Mouse (Mus musculus) limb, embryonic 14.5 days (tissue): ENCODE data around the gene Wwc2. TPM values are rescaled to one million over a fixed set of nuclear protein-coding genes. Genes with fewer than 3 reads are reported as not detected.

Source experiments
- ATAC-seq: fragments of 200-750 bp; cut with Nextera tagmentation; 2 replicates; pipeline ENCODE4 v1.8.0; 2017; ENCODE audit warnings: low read depth, moderate number of reproducible peaks, moderate TSS enrichment; ENCODE audit not compliant: low FRiP score
- DNase-seq: peaks from one replicate; pipeline ENCODE4 v3.0.0-alpha.2; 2015; ENCODE audit warnings: low spot score
- H3K27ac ChIP-seq: fragments of 300-500 bp; sonication (generic); replicated peaks from 2 replicates; pipeline ENCODE4 v1.5.1; 2014; ENCODE audit warnings: low read depth, mild to moderate bottlenecking, low read length, moderate library complexity, mixed read lengths
- H3K27me3 ChIP-seq: fragments of 300-500 bp; sonication (generic); 2 replicates; pipeline ENCODE4 v1.6.1; 2014; ENCODE audit warnings: low read length, mixed read lengths; ENCODE audit not compliant: control insufficient read depth, insufficient read depth
- H3K36me3 ChIP-seq: fragments of 300-500 bp; sonication (generic); 2 replicates; pipeline ENCODE4 v1.6.1; 2014; ENCODE audit warnings: mild to moderate bottlenecking, low read length, moderate library complexity, mixed read lengths; ENCODE audit not compliant: control insufficient read depth, insufficient read depth
- H3K4me1 ChIP-seq: fragments of 300-500 bp; sonication (generic); 2 replicates; pipeline ENCODE4 v1.6.1; 2014; ENCODE audit warnings: antibody characterized with exemption, low read length, mixed read lengths; ENCODE audit not compliant: control insufficient read depth, insufficient read depth
- H3K4me2 ChIP-seq: fragments of 300-500 bp; sonication (generic); replicated peaks from 2 replicates; pipeline ENCODE4 v1.6.1; 2014; ENCODE audit warnings: low read depth, mild to moderate bottlenecking, low read length, moderate library complexity; ENCODE audit not compliant: severe bottlenecking
- H3K4me3 ChIP-seq: fragments of 300-500 bp; sonication (generic); replicated peaks from 2 replicates; pipeline ENCODE4 v1.5.1; 2014; ENCODE audit warnings: low read length
- H3K9ac ChIP-seq: fragments of 300-500 bp; sonication (generic); 2 replicates; pipeline ENCODE4 v1.6.1; 2014; ENCODE audit warnings: mild to moderate bottlenecking, low read depth, low read length, moderate library complexity; ENCODE audit not compliant: severe bottlenecking
- H3K9me3 ChIP-seq: fragments of 300-500 bp; sonication (generic); 2 replicates; pipeline ENCODE4 v1.6.1; 2016; ENCODE audit warnings: low read length; ENCODE audit not compliant: control insufficient read depth
- POLR2A ChIP-seq: fragments of 200-500 bp; IDR thresholded peaks from 2 replicates; pipeline ENCODE4 v1.8.0; 2012; ENCODE audit warnings: inconsistent platforms, mild to moderate bottlenecking, moderate library complexity, borderline replicate concordance; ENCODE audit not compliant: insufficient read depth, insufficient read length; ENCODE audit errors: extremely low read depth
- WGBS: fragments of 180-500 bp; shearing (Covaris S2); extraction: QIAGEN DNeasy Blood & Tissue Kit; methylation state at CpG from one replicate; pipeline ENCODE4 v1.1.7; 2014; 5-methylcytosine and 5-hydroxymethylcytosine counted together
- polyA plus RNA-seq, 2 experiments: library from polyadenylated mRNA; depleted of rRNA in 1 of 2; stranded (reverse) in 1 of 2; unstranded in 1 of 2; fragments of >200 nt; fragmentation: Nextera tagmentation in 1 of 2; extraction: Ambion mirVana in 1 of 2; gene quantifications; 2 replicates each; pipeline versions ENCODE4 v1.2.1 to v1.2.3; 2012 to 2014

Gene Wwc2
- polyA plus RNA-seq, 2 experiments: 10.9 to 13.5 TPM

DNA sequence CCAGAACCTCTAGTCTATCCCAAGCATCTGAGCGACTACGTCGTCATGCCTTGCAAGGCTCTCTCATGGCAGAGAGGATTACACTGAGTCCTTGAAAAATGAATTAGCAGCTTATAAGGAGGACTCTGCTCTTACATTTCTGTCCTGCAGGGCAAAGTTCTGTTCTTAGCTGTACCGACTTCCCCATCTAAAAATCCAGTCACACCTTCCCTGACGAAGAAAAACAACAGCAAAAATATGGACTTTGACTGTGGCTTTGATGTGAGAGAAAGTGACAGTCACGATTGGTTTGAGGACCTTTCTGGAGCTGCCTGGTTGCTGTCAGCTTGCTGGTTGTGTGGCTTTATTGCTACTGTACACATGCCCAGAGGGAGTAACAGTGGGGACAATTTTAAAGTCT lies 211.1 kb downstream of the Wwc2 start:
- H3K9me3 ChIP-seq: no peaks in the 10 kb centered on the region
- TF ChIP-seq POLR2A: no peak
- H3K4me3 ChIP-seq: no peak overlapping the region
- 67% methylated on average over 6 of the region's 6 CpGs for WGBS
- no peaks in the 10 kb centered on the region for H3K27me3 ChIP-seq
- H3K9ac ChIP-seq: no peak overlapping the region
- ATAC-seq (no peak), DNase-seq (no peak)
- no peak overlapping the region for H3K4me2 ChIP-seq
- no peaks in the 10 kb centered on the region for H3K4me1 ChIP-seq
- no peaks in the 10 kb centered on the region for H3K36me3 ChIP-seq
- no peak overlapping the region for H3K27ac ChIP-seq

- no peak for DNase-seq
- ATAC-seq: no peak
- Histone ChIP-seq H3K4me3 (no peak overlapping the region), H3K27ac (no peak overlapping the region), H3K9me3 (no peaks in the 10 kb centered on the region), H3K4me2 (no peak overlapping the region), H3K4me1 (no peaks in the 10 kb centered on the region), H3K9ac (no peak overlapping the region), H3K27me3 (no peaks in the 10 kb centered on the region), H3K36me3 (no peaks in the 10 kb centered on the region)
- TF ChIP-seq POLR2A: no peak
- 88% methylated on average over 7 of the region's 7 CpGs for whole genome bisulfite sequencing
Observed at GRCm38 (mm10) chr8:47777415-47777814, 213.3 kb downstream of the Wwc2 start.

Other genes starting within 250 kb of the Wwc2 start
- gene Cldn24, start 168.8 kb downstream of the Wwc2 start, polyA plus RNA-seq (2012; rRNA removed): not detected in 2 replicates
- gene Cldn24, start 168.8 kb downstream of the Wwc2 start, polyA plus RNA-seq (2014; fragmentation: Nextera tagmentation; extraction: Ambion mirVana): not detected in 2 replicates
- gene Cldn22, start 166.4 kb downstream of the Wwc2 start, polyA plus RNA-seq (2012; rRNA removed): 0.08 TPM in 1 of 2 replicates, not detected in the other
- gene Cldn22, start 166.4 kb downstream of the Wwc2 start, polyA plus RNA-seq (2014; fragmentation: Nextera tagmentation; extraction: Ambion mirVana): not detected in 2 replicates
- gene Dctd, start 108.2 kb upstream of the Wwc2 start, polyA plus RNA-seq (2012; rRNA removed): 67.7 and 70.5 TPM in 2 replicates
- 34.5 and 36.0 TPM in 2 replicates for gene Dctd, start 108.2 kb upstream of the Wwc2 start, polyA plus RNA-seq (2014; fragmentation: Nextera tagmentation; extraction: Ambion mirVana)